Mouse (Mus musculus) gastrocnemius, adult 2 months (tissue): ENCODE measurements around the gene Wdr17. TPM values are rescaled to one million over a fixed set of nuclear protein-coding genes. Genes with fewer than 3 reads are reported as not detected.

Source experiments
- DNase-seq: peaks from one replicate; pipeline ENCODE4 v3.0.0; 2022
- H3K27ac ChIP-seq: fragments of 200-600 bp; 2 replicates; pipeline ENCODE4 v1.8.1; 2022; ENCODE audit warnings: mild to moderate bottlenecking
- H3K4me3 ChIP-seq: fragments of 200-600 bp; 2 replicates; pipeline ENCODE4 v1.8.1; 2022; ENCODE audit warnings: mild to moderate bottlenecking, moderate library complexity
- CTCF ChIP-seq: fragments of 200-600 bp; IDR thresholded peaks from 2 replicates; pipeline ENCODE4 v1.8.1; 2022; ENCODE audit warnings: antibody characterized with exemption, mild to moderate bottlenecking, moderate library complexity
- intact Hi-C: fragments of 180-260 bp; cut with DNase I; formaldehyde crosslinking; loops from one replicate; pipeline ENCODE4 v1.15.1; 2025
- long read RNA-seq, 2 experiments: library from polyadenylated mRNA; stranded (forward); transcript quantifications; one replicate each; pipeline ENCODE4 v2.0.0; 2021
- total RNA-seq, 2 experiments: library from RNA; stranded (reverse); gene quantifications; 2 replicates each; pipeline ENCODE4 v1.2.3; 2021

The Wdr17 gene
- under 1 TPM; 0.14 to 0.41 TPM for total RNA-seq
- long read RNA-seq, experiment 1, result 0 reads
- long read RNA-seq, experiment 2, result 0 reads

- intact Hi-C loops, result no loop called here
- DNase-seq, result no peak
- no peak within 1 kb of the TSS for H3K4me3 ChIP-seq
- no peak within 1 kb of the TSS for H3K27ac ChIP-seq
- TF ChIP-seq CTCF, result no peak
These were observed at the start of gene Wdr17 for GRCm38 (mm10) chr8:54886987-54887785. Wdr17 (minus strand) TSS chr8:54887184.

GRCm38 (mm10) chr8:54932306-54932705, 45.3 kb upstream of the Wdr17 start:
- DNase-seq, result no peak

DNA sequence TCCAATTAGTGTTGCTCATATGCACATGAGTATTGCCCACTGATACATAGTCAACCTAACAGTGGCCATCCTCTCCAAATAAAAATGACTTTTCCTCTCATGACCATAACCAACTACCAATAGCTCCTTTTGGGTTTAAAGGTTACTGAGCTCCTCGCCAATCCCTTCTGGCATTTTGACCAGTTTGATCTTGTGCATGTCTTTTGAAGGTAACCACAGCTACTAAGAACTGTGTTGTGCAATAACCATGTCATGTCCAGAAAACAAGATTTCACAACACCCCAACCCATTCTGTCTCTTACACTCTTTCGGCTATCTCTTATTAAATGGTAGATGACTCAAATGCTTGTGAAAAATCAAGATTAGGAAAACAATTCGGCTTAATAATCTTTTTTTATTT, 38.0 kb upstream of the Wdr17 start:
- TF ChIP-seq CTCF, result no peak
- no peak overlapping the region for H3K4me3 ChIP-seq
- DNase-seq, result no peak
- intact Hi-C loops, result no loop called here
- H3K27ac ChIP-seq, result no peak overlapping the region

More at GRCm38 (mm10) chr8:54932306-54932705, 45.3 kb upstream of the Wdr17 start:
- no peak overlapping the region for H3K27ac ChIP-seq
- no peak overlapping the region for H3K4me3 ChIP-seq
- no peak for TF ChIP-seq CTCF
- intact Hi-C loops, result no loop called here

DNA sequence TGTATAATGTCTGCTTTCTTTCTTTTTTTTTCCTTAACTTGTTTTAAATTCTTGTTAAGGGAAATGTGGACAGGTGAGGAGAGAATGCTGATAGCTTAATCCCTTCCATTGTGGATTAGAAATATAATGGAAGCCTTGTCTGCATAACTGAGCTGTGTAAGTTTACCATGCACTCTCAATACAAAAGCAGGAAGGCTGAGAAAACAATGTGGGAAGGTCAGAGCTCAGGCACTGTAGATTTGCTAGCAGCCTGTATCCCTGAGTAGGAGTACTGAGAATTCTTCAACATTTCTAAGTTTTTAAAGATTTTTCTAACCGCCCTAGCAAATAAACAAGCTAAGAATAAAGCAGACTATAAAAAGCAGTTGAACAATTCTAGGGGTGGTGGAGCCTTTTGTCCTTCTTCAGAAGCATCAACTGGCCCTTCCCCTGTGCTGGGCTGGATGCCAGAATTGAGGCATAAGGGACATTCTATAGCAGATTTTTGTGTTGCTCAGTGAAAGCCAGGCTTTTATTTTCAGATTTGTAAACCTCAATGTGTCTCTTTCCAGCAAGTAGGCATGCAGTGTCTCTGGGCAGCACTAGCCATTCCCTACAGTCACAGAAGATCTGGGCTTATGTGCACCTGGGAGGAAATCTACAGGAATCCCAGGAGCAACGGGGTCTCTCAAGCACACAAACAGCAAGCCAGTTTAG, 35.3 kb upstream of the Wdr17 start:
- Histone ChIP-seq H3K27ac (no peak overlapping the region), H3K4me3 (no peak overlapping the region)
- intact Hi-C loops, result no loop called here
- TF ChIP-seq CTCF, result no peak
- no peak for DNase-seq

- intact Hi-C loops, result no loop called here
- no peak for TF ChIP-seq CTCF
These were observed 30.7 kb upstream of the Wdr17 start for GRCm38 (mm10) chr8:54917710-54918109.

GRCm38 (mm10) chr8:54912891-54913290, 25.9 kb upstream of the Wdr17 start:
- DNase-seq, result no peak
- TF ChIP-seq CTCF, result no peak

More at GRCm38 (mm10) chr8:54917710-54918109, 30.7 kb upstream of the Wdr17 start:
- H3K4me3 ChIP-seq, result no peak overlapping the region
- H3K27ac ChIP-seq, result no peak overlapping the region
- no peak for DNase-seq

GRCm38 (mm10) chr8:54899444-54899843, 12.5 kb upstream of the Wdr17 start:
- no peak for DNase-seq
- no peak overlapping the region for H3K4me3 ChIP-seq
- intact Hi-C loops, result no loop called here
- H3K27ac ChIP-seq, result no peak overlapping the region
- TF ChIP-seq CTCF, result no peak

More at GRCm38 (mm10) chr8:54912891-54913290, 25.9 kb upstream of the Wdr17 start:
- Histone ChIP-seq H3K4me3 (no peak overlapping the region), H3K27ac (no peak overlapping the region)
- intact Hi-C loops, result no loop called here

- Histone ChIP-seq H3K4me3 (no peak overlapping the region), H3K27ac (no peak overlapping the region)
- TF ChIP-seq CTCF, result no peak
- intact Hi-C loops, result no loop called here
- DNase-seq, result no peak
These were observed 7.8 kb upstream of the Wdr17 start for GRCm38 (mm10) chr8:54894637-54895322.

DNA sequence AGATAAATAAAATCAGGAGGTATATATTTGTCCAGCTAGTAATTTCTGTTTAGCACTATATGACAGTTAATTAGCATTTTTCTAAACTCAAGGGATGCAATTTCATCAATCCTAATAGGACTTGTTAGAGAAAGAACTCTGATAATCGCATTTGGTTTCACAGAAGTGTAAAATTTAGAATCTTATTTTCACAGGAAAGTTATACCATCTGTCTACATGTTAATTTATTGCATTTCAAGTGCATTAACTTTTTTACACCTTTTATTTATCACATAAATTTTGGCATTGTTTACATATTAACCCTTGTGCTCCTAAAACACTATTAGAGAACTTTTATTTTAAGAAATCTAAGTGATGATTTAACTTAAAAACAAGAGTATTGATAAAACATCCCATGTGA, 7.2 kb upstream of the Wdr17 start:
- intact Hi-C loops, result no loop called here
- no peak for DNase-seq
- H3K4me3 ChIP-seq, result no peak overlapping the region
- TF ChIP-seq CTCF, result no peak
- H3K27ac ChIP-seq, result no peak overlapping the region

GRCm38 (mm10) chr8:54886560-54886959, 424 bp downstream of the Wdr17 start:
- intact Hi-C loops, result no loop called here
- H3K4me3 ChIP-seq, result no peak overlapping the region
- H3K27ac ChIP-seq, result no peak overlapping the region
- TF ChIP-seq CTCF, result no peak
- no peak for DNase-seq

GRCm38 (mm10) chr8:54876458-54876857, 10.5 kb downstream of the Wdr17 start:
- no peak for TF ChIP-seq CTCF

GRCm38 (mm10) chr8:54864761-54865064, 22.3 kb downstream of the Wdr17 start:
- no peak for TF ChIP-seq CTCF
- H3K4me3 ChIP-seq, result no peak overlapping the region
- intact Hi-C loops, result no loop called here
- no peak overlapping the region for H3K27ac ChIP-seq
- no peak for DNase-seq

More at GRCm38 (mm10) chr8:54876458-54876857, 10.5 kb downstream of the Wdr17 start:
- Histone ChIP-seq H3K4me3 (no peak overlapping the region), H3K27ac (no peak overlapping the region)
- no peak for DNase-seq
- intact Hi-C loops, result no loop called here

DNA sequence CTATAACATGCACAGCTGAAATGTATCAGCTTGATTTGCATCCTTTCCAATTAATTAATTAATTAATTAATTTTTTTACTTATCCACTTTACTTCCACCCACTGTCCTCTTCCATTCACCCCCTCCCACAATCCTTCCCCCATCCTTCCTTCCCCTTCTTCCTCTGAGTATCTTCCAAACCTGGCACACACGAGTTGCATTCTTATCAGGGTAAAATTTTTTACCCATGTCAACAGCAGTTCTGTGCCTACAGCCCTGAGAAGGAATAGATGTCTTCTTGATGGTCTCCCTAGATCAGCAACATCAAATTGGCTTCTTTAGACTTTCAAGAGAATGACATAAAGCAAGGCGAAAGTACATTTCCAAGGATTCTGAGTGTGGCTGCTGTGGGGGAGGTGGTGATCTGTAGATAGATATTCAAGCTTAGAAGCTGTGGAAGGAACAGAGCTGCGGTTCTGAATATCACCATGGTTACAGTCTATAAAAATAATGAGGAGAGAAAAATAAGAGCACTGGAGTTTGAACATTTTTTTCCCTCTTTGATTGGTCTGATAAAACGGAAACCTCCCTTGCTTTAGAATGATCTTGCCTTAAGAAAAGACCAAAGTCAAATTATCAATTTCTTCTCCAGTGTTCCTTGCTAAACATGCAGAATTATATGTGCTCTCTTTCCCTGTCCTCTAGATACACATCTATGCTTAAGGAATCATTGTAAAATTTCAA, 22.8 kb downstream of the Wdr17 start:
- Histone ChIP-seq H3K27ac (no peak overlapping the region), H3K4me3 (no peak overlapping the region)
- intact Hi-C loops, result no loop called here
- TF ChIP-seq CTCF, result no peak
- no peak for DNase-seq
